Mouse (Mus musculus): Measurements from ENCODE around the gene Cnot11. TPM values are rescaled to one million over a fixed set of nuclear protein-coding genes. Genes with fewer than 3 reads are reported as not detected.

Gene Cnot11
- polyA plus RNA-seq (2012; rRNA removed) (23.8 and 27.6 TPM in 2 replicates), polyA plus RNA-seq (2014; fragmentation: Nextera tagmentation; extraction: Ambion mirVana) (28.2 and 30.6 TPM in 2 replicates)

DNA sequence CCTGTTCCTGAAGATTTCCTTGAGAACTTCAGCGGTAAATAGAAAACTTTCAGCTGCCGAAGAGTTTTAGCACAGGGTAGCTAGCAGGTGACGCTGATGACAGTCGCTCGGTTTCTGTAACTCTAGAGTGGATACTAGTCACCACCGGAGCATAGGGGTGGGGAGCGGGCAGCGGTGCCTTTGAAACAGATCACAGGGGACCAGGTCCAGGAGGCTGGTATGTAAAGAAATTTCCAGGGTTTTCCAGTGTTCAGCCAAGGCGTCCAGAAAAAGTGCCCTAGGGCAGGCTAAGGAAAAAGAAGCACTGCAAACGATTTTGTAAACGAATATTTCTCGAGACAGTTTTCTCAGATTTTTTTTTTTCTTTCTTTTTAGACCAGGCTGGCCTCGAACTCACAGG is at the start of gene Cnot11:
Gene Cnot11, plus strand, starts transcription at position 162 of the 400 bp plus-strand sequence.
- no peak for ATAC-seq (ENCODE audit: low FRiP score, low read depth)
- Histone ChIP-seq H3K9me3 (ENCODE audit: control insufficient read depth, low read length) (no peaks in the 10 kb centered on the region; the same call in 1 of the 2 replicates), H3K27me3 (ENCODE audit: control insufficient read depth, insufficient read depth, low read length) (no peaks in the 10 kb centered on the region), H3K36me3 (ENCODE audit: control insufficient read depth, insufficient read depth, low read length) (peaks cover 26% of the 10 kb centered on the region), H3K27ac (replicated peaks; ENCODE audit: low read depth, low read length) (peak within 1 kb of the TSS; percentile 88), H3K4me1 (ENCODE audit: control insufficient read depth, insufficient read depth, low read length) (peaks cover 18% of the 10 kb centered on the region), H3K4me3 (replicated peaks; ENCODE audit: low read length) (peak within 1 kb of the TSS; percentile 92), H3K9ac (ENCODE audit: low read depth, low read length, severe bottlenecking) (peak within 1 kb of the TSS; percentile 91), H3K4me2 (replicated peaks; ENCODE audit: low read depth, low read length, severe bottlenecking) (peak within 1 kb of the TSS; percentile 67)
- DNase-seq (ENCODE audit: low spot score): no peak
- 27% methylated on average over 13 of the region's 13 CpGs for WGBS
- no peak for TF ChIP-seq POLR2A (IDR thresholded peaks at IDR 0.05; ENCODE audit: borderline replicate concordance, extremely low read depth, insufficient read depth, insufficient read length)

DNA sequence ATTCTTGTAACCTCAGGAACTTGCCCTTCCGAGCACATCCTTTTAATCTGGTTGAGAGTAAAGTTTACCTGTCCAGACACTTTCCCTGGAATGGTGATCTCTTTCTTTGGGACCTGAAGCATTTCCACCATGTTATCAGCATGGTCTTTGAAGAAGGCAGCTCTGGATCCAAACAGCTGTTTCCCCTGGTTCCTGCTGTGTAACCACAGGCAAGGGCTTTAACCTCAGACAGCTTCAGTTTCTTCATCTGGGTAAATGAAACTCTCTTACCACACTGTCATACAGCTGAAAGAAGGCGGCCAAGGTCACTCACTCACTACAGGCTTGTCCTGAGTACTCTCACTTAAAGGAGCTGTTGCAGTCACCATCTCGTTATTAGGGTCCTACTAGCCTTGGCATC is 47.4 kb upstream of the Cnot11 start:
- H3K4me1 ChIP-seq (ENCODE audit: control insufficient read depth, insufficient read depth, low read length): no peaks in the 10 kb centered on the region
- no peaks in the 10 kb centered on the region for H3K27me3 ChIP-seq (ENCODE audit: control insufficient read depth, insufficient read depth, low read length)
- 72% methylated on average over 3 of the region's 3 CpGs for WGBS
- no peak overlapping the region for H3K4me3 ChIP-seq (replicated peaks; ENCODE audit: low read length)
- no peak for DNase-seq (ENCODE audit: low spot score)
- no peaks in the 10 kb centered on the region for H3K9me3 ChIP-seq (ENCODE audit: control insufficient read depth, low read length)
- H3K36me3 ChIP-seq (ENCODE audit: control insufficient read depth, insufficient read depth, low read length): no peaks in the 10 kb centered on the region
- H3K27ac ChIP-seq (replicated peaks; ENCODE audit: low read depth, low read length): no peak overlapping the region
- no peak for ATAC-seq (ENCODE audit: low FRiP score, low read depth)
- no peak overlapping the region for H3K4me2 ChIP-seq (replicated peaks; ENCODE audit: low read depth, low read length, severe bottlenecking)
- no peak for TF ChIP-seq POLR2A (IDR thresholded peaks at IDR 0.05; ENCODE audit: borderline replicate concordance, extremely low read depth, insufficient read depth, insufficient read length)
- no peak overlapping the region for H3K9ac ChIP-seq (ENCODE audit: low read depth, low read length, severe bottlenecking)

DNA sequence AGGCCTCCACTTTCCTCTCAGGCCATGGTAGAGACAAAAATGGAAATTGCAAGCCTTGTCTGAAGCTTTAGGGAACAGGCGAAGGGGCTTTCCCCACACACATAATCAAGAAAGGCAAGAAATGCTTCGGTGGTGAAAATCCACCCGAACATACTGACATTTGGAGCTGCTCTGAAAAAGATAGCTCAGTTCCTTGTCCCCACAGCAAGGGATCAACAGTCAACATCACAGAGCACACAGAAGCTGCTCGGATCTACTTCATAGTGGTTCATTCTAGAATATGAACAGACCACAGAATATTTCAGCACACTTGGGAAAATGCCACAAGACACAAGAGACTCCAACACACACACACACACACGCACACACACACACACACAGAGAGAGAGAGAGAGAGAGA is 41.6 kb upstream of the Cnot11 start:
- H3K36me3 ChIP-seq (ENCODE audit: control insufficient read depth, insufficient read depth, low read length): no peaks in the 10 kb centered on the region
- ATAC-seq (ENCODE audit: low FRiP score, low read depth): no peak
- H3K9ac ChIP-seq (ENCODE audit: low read depth, low read length, severe bottlenecking): no peak overlapping the region
- no peak overlapping the region for H3K4me3 ChIP-seq (replicated peaks; ENCODE audit: low read length)
- no peaks in the 10 kb centered on the region for H3K4me1 ChIP-seq (ENCODE audit: control insufficient read depth, insufficient read depth, low read length)
- H3K4me2 ChIP-seq (replicated peaks; ENCODE audit: low read depth, low read length, severe bottlenecking): no peak overlapping the region
- no peaks in the 10 kb centered on the region for H3K9me3 ChIP-seq (ENCODE audit: control insufficient read depth, low read length)
- 86% methylated on average over 5 of the region's 5 CpGs for WGBS
- no peak overlapping the region for H3K27ac ChIP-seq (replicated peaks; ENCODE audit: low read depth, low read length)
- no peak for TF ChIP-seq POLR2A (IDR thresholded peaks at IDR 0.05; ENCODE audit: borderline replicate concordance, extremely low read depth, insufficient read depth, insufficient read length)
- DNase-seq (ENCODE audit: low spot score): no peak
- H3K27me3 ChIP-seq (ENCODE audit: control insufficient read depth, insufficient read depth, low read length): no peaks in the 10 kb centered on the region

DNA sequence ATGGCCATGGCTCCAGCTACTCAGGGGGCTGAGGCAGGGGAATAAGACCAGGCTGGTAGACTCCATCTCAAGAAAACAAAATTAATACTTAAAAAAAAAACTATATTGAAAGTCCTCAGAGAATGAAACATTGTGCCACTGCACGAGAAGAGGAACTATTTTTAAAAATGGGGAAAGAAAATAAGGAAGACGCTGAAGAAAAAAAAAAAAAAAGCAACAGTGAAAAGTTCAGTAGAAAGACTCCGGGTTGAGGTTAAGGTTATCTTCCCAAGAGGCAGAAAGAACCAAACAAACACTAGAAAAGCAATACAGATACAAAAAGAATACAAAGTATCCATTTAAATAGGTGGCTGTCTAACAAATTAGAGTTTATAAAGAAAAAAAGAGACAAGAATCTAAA is 41.1 kb upstream of the Cnot11 start:
- Histone ChIP-seq H3K36me3 (ENCODE audit: control insufficient read depth, insufficient read depth, low read length) (no peaks in the 10 kb centered on the region), H3K27ac (replicated peaks; ENCODE audit: low read depth, low read length) (no peak overlapping the region), H3K9ac (ENCODE audit: low read depth, low read length, severe bottlenecking) (no peak overlapping the region), H3K27me3 (ENCODE audit: control insufficient read depth, insufficient read depth, low read length) (no peaks in the 10 kb centered on the region), H3K4me2 (replicated peaks; ENCODE audit: low read depth, low read length, severe bottlenecking) (no peak overlapping the region), H3K4me1 (ENCODE audit: control insufficient read depth, insufficient read depth, low read length) (no peaks in the 10 kb centered on the region), H3K9me3 (ENCODE audit: control insufficient read depth, low read length) (no peaks in the 10 kb centered on the region), H3K4me3 (replicated peaks; ENCODE audit: low read length) (no peak overlapping the region)
- 78% methylated on average over 3 of the region's 3 CpGs for WGBS
- ATAC-seq (ENCODE audit: low FRiP score, low read depth): no peak
- no peak for DNase-seq (ENCODE audit: low spot score)
- no peak for TF ChIP-seq POLR2A (IDR thresholded peaks at IDR 0.05; ENCODE audit: borderline replicate concordance, extremely low read depth, insufficient read depth, insufficient read length)

DNA sequence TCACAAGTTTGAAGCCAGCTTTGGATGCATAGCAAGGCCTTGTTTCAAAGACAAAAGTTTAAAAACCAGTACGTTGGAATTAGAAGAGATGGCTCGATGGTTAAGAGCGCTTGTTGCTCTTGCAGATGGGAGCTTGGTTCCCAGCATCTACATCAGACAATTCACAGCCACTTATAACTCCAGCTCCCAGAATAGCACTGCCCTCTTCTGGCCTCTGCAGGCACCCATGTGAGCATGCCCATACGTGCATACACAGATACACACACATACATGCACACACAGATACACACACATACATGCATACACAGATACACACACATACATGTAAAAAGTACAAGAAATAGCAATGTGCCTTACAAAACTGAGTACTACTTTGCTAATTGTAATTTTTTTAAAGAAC is 37.8 kb upstream of the Cnot11 start:
- ATAC-seq (ENCODE audit: low FRiP score, low read depth) (no peak), DNase-seq (ENCODE audit: low spot score) (no peak)
- H3K27ac ChIP-seq (replicated peaks; ENCODE audit: low read depth, low read length): no peak overlapping the region
- H3K9me3 ChIP-seq (ENCODE audit: control insufficient read depth, low read length): no peaks in the 10 kb centered on the region
- no peaks in the 10 kb centered on the region for H3K27me3 ChIP-seq (ENCODE audit: control insufficient read depth, insufficient read depth, low read length)
- no peaks in the 10 kb centered on the region for H3K4me1 ChIP-seq (ENCODE audit: control insufficient read depth, insufficient read depth, low read length)
- 90% methylated on average over 4 of the region's 4 CpGs for WGBS
- H3K36me3 ChIP-seq (ENCODE audit: control insufficient read depth, insufficient read depth, low read length): no peaks in the 10 kb centered on the region
- TF ChIP-seq POLR2A (IDR thresholded peaks at IDR 0.05; ENCODE audit: borderline replicate concordance, extremely low read depth, insufficient read depth, insufficient read length): no peak
- no peak overlapping the region for H3K4me3 ChIP-seq (replicated peaks; ENCODE audit: low read length)
- H3K4me2 ChIP-seq (replicated peaks; ENCODE audit: low read depth, low read length, severe bottlenecking): no peak overlapping the region
- no peak overlapping the region for H3K9ac ChIP-seq (ENCODE audit: low read depth, low read length, severe bottlenecking)

DNA sequence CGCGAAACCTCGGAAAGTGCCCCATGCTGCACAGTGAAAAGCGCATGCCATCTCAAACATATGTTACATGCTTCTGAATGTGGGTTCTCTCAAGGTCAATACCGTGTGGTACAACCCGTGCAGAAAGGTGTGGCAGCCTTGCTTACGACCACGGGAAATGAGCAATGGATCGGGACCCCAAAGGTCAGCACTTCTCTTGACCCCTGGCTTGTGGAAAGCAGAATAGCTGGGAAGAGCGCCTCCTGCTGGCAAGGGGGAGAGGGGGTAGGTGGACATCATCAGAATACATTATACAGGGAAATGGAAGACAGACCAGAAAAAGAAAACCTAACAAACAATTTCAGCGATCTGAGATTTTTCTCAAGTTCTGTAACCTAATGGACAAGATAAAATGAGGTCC is 37.0 kb upstream of the Cnot11 start:
- no peaks in the 10 kb centered on the region for H3K4me1 ChIP-seq (ENCODE audit: control insufficient read depth, insufficient read depth, low read length)
- DNase-seq (ENCODE audit: low spot score): no peak
- H3K27ac ChIP-seq (replicated peaks; ENCODE audit: low read depth, low read length): no peak overlapping the region
- H3K36me3 ChIP-seq (ENCODE audit: control insufficient read depth, insufficient read depth, low read length): no peaks in the 10 kb centered on the region
- WGBS: 86% methylated on average over 11 of the region's 11 CpGs
- H3K9me3 ChIP-seq (ENCODE audit: control insufficient read depth, low read length): no peaks in the 10 kb centered on the region
- no peak overlapping the region for H3K9ac ChIP-seq (ENCODE audit: low read depth, low read length, severe bottlenecking)
- H3K4me2 ChIP-seq (replicated peaks; ENCODE audit: low read depth, low read length, severe bottlenecking): no peak overlapping the region
- no peak overlapping the region for H3K4me3 ChIP-seq (replicated peaks; ENCODE audit: low read length)
- no peaks in the 10 kb centered on the region for H3K27me3 ChIP-seq (ENCODE audit: control insufficient read depth, insufficient read depth, low read length)
- no peak for ATAC-seq (ENCODE audit: low FRiP score, low read depth)
- TF ChIP-seq POLR2A (IDR thresholded peaks at IDR 0.05; ENCODE audit: borderline replicate concordance, extremely low read depth, insufficient read depth, insufficient read length): no peak

All from limb, embryonic 14.5 days (tissue).